Mouse (Mus musculus) ovary, adult 18-20 months (tissue): ENCODE results near the gene Rbfox1.

Source experiments
- DNase-seq: peaks from one replicate; pipeline ENCODE4 v3.0.0; 2022; ENCODE audit warnings: low spot score, mixed read lengths

Gene Rbfox1

DNA sequence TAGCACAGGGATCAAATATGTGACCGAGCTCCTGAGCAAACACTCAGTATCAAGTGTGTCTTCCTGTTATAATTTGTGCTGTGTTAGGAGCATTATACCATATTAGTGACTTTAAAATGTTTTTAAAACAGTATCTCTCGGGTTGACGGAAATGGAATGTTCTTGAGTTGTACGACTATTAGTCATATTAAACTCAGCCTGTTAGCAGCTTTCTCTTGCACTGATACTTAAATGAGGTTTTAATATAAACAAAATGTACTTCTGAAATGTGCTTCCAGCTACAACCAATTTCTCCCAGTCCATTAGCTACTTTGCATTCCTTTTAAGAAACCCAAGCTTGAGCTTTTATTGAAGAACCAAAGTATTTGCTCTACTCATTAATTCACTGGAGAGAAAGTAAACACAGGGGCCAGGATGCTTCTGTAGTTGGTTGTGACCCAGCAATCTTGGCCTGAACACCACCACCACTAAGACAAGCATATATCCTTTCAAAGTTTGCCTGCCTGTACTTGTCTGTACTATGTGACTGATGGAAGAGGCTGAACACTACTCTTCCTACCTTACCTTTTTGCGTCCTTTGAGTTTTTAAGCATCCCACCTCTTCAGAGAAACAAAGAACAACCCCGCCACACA, 944.9 kb downstream of the Rbfox1 start:
- DNase-seq, result no peak

DNA sequence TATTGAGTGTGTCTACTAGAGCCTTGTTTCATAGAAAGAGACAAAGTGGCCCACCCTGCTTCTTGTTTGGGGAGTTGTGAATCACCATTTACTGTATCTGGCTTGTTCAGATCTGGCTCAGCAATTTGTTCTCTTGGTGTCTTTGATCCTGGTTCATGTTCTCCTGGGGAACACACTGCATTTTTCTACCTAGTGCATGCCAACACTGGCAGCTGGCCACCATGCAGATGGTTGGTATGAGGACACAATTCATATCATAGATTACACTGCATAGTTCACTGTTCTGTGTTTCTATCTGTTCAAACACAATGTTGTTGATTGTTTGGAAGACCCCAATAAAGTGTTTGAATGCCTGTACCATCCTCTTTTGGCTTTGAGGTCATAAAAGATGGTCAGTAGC, 948.3 kb downstream of the Rbfox1 start:
- DNase-seq, result no peak

DNA sequence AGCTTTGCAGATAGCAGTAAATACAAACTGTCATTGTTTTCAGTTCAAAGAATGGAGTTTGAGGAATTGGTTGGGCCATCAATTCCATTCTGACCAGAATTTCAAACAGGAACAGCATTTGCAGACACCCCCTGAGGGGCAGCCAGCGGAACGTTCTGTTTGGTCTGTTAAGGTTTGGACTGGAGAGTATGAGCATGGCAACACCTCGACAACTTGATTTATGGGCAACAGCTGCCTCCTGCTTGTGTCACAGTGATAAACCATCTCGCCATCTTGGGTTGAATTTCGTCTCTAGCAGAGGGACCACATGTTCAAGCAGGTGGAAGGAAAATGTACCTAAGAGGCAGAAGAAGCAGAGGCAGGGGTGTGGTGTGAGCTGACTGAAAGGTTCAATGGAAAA, 949.9 kb downstream of the Rbfox1 start:
- DNase-seq, result no peak

DNA sequence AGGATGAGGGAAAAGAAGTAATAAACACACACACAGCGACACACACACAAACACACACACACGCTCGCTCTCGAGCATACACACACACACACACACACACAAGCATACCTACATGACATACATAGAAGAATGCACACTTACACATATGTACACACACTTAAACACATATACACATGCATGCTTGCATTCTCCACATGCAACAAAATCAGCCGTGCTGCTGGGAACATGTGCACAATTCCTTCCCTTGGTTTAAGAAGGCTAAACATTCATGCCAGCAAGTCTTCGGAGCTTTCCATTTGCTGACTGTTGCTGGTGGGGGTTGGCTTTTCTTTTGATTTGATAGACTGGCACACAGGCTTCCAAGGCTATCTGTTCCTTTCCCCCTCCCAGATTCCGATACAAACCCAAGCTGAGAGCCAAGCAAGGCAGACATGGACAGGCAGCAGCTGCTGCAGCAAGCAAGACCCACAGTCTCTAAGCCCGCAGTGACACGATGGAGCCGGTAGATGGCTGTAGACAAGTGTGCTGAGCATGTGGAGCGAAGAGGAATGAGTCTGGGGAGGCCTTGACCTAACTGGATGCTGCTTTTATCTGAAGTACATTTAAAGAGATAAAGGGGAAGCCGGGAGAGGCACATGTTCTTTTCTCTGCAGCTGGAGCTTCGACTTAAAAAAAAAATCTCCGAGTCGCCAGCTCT, 954.3 kb downstream of the Rbfox1 start:
- DNase-seq, result peak; percentile 85

DNA sequence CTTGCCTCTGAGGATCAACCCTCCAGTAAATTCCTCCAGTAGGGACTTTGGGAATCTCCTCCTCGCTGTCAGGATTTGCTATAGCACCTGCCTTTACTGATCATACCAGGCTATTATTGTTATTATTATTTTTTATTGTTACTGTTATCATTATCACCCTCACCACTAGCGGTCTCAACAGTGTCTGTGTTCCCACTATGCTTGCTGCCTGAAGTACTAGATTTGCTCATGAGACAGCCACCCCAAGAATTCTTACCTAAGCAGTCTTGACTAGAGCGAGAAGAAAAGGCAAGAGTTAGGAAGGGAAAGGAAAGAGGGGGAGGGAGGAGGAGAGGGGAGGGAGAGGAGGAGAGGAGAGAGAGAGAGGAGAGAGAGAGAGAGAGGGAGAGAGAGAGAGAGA, 954.9 kb downstream of the Rbfox1 start:
- DNase-seq, result no peak

DNA sequence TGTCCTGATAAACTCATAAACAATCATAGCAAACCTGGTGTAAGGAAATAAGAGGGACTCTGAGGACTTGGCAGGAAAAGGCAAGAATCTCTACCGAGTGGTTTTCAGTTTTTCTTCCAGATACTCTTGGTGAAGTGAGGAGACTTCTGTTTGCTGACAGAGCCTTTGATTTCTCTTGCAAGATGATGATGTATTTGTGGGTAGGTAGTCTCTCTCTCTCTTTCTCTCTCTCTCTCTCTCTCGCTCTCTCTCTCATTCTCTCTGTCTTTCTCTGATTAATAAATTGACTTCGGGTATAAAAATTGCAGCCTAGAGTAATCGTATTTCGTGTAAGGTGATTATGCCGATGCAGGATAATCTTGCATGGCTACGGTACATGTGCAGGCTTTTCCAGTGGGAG, 955.3 kb downstream of the Rbfox1 start:
- no peak for DNase-seq

DNA sequence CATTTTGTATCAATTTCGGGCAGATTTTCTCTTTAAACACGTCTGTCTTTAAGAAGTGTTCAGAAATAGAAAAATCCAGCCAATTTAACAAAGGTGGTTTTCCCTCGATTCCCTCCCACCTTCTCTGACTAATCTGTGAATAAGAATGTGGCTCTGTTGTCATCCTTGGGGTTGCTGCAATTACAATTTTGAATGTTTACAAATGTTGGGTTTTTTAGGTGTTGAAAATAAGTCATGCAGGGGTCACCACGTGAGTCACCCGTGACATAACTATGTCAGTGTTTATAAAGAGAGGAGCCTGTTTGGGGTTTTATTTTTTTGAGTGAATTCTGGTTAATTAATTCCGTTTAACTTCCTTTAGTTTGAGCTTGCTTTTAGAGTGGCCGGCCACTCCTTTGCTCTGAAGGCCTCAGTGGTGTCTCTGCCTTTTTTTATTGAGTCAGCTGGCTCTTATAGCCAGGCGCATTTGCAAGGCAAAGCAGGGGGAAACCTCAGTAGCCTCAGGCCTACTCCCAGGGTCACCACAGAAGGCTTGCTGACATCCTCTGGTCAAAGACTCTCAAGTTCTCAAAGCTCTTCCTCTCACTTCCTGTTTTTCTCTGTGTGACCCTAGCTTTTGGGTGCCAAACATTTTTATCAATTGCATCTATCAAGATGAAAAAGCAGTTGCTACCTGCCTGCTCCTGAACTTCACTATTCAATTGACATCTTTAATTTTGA, 957.1 kb downstream of the Rbfox1 start:
- DNase-seq, result no peak

DNA sequence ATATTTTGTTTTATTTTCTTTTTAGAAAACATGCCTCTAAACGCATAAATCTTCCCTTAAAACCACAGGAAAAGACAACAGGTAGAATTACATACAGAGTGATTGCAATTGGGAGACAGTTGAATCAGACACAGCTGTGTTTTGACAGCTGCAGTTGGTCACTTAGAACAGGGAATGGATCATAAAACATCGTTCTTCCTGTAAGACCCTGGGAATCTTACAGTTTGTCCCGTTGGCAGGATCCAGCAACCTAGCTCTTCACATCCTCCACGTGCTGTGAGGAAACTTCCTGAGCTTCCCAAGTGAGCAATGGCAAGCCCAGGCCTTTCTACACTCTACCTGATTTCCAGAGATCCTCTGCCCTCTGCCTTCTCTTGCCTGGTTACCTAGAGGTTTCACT, 959.5 kb downstream of the Rbfox1 start:
- no peak for DNase-seq

DNA sequence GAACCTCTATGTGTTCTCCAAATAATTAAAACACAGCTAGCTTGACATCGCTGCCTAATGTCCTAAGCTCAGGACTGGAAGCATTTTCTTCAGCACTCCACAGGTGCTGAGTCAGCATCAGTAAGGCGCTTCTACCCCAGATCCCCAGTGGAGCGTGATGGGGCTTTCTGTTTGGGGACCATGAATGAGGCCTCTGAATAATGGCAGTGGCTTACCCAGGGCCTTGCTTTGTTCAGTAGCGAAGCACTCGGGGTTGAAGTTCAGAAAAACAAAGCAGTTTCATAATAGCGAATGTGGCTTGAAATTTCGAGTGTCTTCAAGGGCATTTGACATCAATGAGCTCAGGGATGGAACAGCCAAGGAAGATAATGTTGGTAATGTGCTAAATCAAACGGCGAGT, 966.2 kb downstream of the Rbfox1 start:
- peak; percentile 51 for DNase-seq

DNA sequence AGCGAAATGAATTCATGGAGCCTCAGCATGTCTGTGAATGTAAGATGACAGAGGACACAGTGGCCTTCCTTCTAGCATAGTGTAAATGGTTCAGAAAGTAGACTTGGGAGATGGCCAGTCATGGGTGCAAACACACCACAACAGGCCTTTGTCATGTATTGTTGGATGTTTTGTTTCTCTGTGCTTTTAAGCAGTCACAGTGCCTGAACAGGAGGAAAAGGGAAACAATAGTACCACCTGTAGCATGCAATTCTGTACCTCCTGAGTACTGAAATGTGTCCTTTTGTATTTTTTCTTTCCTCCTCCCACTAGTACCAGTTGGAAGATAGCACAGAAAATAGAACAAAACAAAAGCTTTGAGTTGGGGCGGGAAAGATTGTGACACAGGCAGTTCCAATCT, 968.6 kb downstream of the Rbfox1 start:
- no peak for DNase-seq

DNA sequence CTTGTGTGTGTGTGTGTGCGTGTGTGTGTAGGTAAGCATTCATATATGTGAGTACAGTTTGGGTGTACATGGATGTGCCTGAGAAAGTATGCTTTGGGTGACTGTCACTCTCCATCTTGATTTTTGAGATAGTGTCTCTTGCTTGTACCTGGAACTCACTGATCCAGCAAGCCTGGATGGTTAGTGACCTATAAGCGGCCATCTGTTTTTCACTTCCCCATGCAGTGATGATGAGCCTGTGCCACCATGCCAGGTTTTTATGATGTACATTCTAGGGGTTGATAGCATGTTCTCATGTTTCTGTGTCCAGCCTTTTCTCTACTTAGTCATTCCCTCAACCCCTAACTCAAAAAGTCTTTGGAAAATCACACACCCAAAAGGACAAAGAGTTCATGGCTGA, 976.5 kb downstream of the Rbfox1 start:
- no peak for DNase-seq

DNA sequence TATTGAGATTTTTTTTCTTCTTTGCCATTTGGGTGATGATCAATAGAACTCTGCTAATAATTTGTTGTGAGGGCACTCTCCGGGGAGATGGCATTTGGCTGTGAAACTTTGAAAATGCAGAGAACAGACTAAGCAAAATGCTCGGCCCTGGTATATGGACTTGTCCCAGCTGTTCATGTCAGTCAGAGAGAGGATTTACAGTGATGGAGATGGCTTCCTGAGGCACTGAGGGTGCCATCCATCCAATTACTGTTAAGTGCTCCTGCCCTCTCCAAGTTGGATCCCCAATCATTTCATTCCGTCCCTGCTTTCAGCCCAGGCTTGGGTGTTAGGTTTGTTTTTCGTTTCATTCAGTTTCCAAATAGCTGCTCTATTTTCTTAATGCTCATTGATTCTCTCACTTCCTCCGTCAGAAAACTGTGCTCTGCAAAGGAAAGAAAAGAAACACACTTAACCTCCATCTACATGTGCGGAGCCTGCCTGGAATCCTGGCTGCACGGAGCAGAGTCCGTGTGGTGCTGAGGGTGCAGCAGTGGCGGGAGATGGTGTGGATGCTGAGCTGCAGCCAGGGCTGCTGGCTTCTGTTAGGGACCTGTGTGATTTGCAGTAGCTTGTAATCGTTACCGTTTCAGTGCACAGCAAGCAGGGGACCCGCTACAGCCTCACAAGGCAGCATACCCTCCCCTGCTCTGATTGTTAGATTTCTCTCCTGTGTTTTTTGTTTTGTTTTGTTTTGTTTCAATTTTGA, 997.7 kb downstream of the Rbfox1 start:
- DNase-seq, result no peak

DNA sequence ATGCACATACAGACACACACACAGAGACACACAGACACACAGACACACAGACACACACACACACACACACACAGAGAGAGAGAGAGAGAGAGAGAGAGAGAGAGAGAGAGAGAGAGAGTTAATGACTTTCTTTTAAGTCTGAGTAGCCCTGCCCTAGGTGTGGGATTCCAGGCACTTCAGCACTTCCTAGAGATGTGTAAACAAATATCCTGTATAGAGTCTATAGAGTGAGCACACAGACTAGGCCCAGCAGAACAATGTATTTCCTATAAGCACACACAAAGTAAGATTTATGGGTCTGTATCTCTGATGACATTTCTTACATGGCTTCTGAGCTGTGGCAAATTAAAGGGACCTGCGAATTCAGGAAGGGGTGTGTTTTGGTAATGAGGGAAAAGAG, 998.6 kb downstream of the Rbfox1 start:
- DNase-seq, result no peak

DNA sequence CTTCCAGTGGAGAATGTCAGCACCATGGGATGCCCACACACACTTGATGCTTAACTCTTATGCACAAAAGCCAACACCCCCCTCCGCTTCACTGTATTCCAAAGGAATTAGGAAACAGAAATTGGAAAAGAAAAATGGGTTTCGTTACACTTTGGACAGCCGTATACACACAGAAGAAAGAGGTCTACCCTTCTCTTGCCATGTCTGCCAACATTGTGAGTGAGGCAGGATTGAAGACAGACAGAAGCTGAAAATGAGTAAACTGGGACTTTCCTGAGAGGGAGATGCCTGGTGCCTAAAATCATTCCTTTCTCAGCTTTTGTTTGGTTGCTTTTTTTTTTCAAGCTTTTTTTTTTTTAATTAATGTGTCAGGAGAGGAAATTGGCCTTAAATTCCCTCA, 1000.5 kb downstream of the Rbfox1 start:
- no peak for DNase-seq

DNA sequence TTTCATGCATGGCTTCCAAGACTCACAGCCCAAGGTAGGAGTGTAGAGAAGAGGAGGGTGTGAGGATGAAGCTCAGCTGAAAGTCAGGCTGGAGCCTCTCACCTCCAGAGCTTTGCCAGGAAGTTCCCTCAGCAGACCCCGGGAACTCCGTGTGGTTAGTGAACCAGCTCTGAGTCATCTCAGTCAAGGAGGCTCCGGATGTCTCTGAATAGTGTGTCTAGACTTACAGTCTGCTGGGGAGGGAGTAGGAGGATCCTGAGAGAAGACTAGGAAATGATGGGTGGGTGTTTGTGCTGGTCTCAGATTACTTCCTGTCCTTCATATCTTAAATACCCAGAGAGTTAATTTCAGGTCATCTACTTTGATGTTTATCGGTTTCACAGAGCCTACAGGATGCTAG, 1004.1 kb downstream of the Rbfox1 start:
- no peak for DNase-seq

DNA sequence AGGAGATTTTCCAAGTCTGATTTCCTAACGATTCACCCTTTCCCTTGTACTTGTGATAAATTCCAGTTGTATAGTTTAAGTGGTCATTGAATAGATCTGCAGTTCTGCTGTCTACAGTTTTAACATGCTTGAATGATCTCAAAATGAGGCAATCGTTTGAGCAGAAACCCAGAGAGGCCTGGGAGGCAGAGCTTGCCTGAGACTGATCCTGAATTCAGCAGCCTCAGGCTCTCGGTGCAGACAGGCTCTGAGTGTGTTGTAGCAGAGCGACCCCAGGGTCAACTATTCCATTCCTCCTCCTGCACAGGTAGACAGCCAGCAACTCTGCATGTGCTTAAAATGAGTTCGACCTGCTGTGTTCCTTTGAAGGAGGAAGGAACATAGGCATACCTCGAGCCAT, 1012.6 kb downstream of the Rbfox1 start:
- DNase-seq, result no peak

DNA sequence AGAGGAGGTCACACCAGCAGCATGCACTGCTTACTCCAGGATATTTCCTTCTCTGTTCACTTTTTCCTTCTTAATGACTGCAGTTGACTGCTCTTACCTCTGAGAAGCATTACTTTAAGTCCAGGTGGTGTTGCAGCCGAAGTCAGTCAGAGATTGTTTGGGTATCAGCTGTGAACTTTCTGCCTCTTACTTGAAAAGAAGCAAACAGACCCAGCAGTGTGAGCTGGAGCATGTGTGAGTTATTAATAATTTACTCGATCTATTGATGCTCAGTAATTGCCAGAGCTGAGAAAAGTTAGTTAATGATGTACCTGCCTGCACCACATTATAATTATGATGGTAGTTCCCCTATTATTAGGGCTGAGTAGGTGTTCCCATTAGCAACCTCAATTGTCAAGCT, 1014.9 kb downstream of the Rbfox1 start:
- DNase-seq, result no peak

DNA sequence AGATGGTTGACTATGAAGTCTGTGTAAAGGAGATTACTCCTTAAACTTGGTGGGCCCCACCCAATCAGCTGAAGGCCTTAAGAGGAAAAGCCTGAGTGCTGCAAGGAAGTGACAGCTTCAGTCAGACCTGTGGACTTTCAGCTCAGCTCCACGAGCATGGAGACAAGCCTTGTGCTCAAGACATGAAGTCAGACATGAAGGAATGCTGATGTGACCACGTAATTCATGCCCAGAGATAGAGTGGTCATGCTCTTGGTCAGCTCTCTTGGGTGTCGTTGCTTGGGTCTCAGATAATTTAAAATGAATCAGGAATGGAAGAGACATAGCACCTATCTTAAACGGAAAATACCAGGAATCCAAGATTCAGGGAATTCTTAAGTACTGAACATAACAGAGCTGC, 1019.8 kb downstream of the Rbfox1 start:
- DNase-seq, result no peak

DNA sequence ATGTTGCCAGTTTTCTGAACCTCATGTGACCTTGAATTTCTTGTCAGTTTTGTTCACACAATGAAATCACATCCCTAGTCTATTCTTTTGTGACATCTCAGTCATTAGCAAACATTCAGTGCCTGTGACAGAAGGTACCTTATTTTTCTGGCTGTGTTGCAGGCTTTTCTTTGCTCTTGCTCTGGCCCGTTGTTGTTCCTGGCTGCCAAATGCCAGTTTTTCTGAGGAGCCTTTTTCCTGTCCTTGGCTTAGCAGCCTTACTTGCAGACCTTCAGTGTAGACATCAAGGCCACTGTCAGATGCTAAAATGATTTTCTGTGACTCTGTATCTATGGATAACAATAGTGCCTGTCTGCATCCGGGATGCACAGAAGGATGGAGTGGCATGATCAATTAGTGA, 1020.8 kb downstream of the Rbfox1 start:
- DNase-seq, result peak; percentile 8

DNA sequence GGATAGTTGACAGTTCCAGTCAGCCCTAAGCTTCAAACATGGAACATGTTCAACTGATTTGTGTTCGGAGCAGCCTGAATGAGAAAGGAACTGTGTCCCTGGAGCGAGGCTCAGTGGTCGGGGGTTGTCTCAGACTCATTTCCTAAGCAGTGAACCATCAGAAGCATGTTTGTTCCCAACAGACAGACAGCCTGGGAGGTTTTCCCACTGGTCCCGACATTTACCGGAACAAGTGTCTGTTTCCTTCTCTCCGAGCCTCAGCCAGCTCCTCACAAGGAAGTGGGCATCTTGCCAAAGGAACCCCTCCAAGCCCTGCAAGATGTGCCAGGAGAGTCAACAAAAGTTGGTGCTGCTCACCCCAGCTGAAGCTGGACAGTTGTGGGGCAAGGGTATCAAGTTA, 1022.4 kb downstream of the Rbfox1 start:
- DNase-seq, result no peak

DNA sequence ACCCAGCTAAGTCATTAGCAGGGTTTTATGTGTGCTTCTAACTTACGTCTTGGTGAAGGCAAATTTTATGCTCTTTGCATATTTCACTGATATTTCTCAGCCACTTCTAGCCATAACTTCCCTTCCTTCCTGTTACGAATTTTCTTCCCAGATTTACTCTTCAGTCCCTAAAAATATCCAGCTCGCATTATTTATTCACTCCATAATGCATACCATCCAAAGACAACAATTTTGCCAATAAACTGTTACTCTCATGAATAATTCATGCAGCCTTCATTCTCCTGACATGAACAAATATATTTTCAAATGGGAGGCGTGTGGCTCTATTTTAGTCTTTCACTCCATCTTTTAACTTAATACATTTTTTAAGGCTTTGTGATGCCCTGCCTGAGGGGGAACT, 1029.4 kb downstream of the Rbfox1 start:
- DNase-seq, result no peak

DNA sequence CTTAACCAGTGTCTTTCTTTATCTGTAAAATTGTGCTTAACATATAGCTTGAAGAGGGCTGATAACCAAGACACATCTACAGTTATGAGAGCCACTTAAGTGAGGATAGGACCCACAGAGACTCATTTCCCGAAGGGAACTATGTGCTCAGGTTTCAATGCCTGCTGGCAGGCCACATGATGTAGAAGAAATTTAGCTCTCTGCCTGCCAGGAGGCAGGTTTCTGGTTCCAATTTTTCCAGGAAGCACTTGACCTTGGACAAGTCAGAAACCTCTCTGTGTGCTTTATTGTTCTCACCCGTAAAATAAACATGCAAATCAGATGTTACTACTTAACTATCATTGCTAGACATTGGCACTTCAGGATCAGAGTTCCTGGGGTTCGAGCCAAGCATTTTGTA, 1033.5 kb downstream of the Rbfox1 start:
- no peak for DNase-seq

DNA sequence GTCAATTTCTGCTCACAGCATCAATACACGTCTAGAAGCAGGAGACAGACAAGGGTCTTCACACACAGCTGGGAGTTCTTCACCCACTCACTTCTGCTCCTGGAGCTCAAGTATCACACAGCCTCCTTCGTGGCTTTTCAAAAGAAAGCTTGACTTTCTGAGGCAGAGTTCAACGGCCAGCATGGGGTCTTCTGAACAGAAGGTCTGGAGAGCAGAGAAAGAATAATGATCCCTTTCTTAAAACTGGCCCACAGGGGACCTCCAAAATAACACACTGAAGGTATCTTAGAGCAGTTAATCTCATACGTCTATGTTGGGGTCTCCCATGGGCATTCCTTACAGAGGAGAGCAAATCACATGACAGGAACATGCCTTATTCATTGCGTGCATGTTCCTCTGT, 1034.5 kb downstream of the Rbfox1 start:
- no peak for DNase-seq
